Mouse (Mus musculus) kidney, postnatal 4 days (tissue): Measurements from ENCODE around the gene Cep112.

Source experiments
- DNase-seq, 2 experiments: peaks; one replicate each; pipeline ENCODE4 v3.0.0; 2021; ENCODE audit warnings: mixed read lengths in 2 of 2

The Cep112 gene

GRCm38 (mm10) chr11:108449811-108450210 lies 24.8 kb downstream of the Cep112 start:
- peak; percentile 83 to 84 for DNase-seq

- no peak for DNase-seq
These were observed 34.6 kb downstream of the Cep112 start for GRCm38 (mm10) chr11:108459599-108459998.

GRCm38 (mm10) chr11:108464138-108464537 lies 39.1 kb downstream of the Cep112 start:
- DNase-seq = no peak

- DNase-seq = no peak
These were observed 39.8 kb downstream of the Cep112 start for GRCm38 (mm10) chr11:108464715-108465301.

DNA sequence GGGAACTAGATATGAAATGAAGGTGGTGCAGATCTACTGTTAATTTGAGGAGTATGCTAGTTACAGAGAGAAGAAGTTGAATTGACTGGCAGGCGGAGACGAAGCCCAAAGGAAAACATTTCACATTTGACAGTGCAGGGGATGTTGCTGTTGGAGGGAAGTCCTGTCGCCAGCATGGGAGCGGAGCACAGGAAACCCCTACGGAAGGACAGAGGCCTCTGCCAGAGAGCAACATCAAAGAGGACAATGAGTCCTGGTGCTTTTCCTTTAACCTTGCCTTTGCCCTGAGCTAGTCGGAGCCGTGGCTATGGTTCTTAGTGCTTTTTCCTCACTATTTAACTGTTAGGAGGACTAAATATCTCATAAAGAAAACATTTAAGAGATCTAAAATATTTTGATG lies 50.7 kb downstream of the Cep112 start:
- peak; percentile 16 to 32 for DNase-seq

- peak; percentile 16 to 24 for DNase-seq
These were observed 51.2 kb downstream of the Cep112 start for GRCm38 (mm10) chr11:108476226-108476625.

GRCm38 (mm10) chr11:108483976-108484375 lies 59.0 kb downstream of the Cep112 start:
- no peak for DNase-seq

DNA sequence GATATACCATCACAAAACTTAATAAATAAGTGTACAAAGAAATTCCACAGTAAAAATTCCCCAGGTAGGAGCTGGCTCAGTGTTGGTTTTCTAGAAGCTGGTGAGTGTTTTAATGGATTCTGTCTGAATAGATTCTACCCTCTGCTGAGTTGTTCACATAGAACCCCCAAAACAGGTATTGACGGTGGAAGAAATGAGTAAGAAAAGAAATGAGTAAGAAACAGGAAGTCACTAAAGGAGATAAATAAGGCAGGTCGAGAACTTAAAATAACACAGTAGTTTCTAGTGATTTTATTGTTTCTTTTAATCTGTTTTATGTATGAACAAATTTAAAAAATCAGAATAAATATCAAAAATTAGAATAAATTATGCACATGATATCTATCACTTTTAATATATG lies 63.3 kb downstream of the Cep112 start:
- DNase-seq = no peak

DNA sequence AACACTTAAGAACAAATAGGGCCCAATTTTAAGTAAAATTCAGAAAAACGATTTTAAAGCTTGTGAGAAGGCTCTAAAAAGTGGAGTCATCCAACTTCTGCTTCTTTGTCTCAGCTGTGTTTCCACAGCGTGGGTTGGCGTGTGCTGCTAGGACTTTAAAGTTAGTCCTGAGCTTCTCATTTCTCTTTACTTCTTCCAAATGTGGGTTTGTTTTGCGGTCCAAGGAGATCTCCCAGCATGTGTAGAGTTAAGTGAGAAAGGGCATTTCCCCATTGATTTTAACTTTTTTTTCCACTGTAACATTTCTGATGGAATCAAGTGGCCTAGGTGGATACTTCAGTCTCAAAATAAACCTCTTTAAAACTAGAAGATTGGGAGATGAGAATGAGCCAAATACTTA lies 64.9 kb downstream of the Cep112 start:
- DNase-seq = no peak

GRCm38 (mm10) chr11:108508190-108508589 lies 83.2 kb downstream of the Cep112 start:
- no peak for DNase-seq

- no peak for DNase-seq
These were observed 102.9 kb downstream of the Cep112 start for GRCm38 (mm10) chr11:108527725-108528363.

GRCm38 (mm10) chr11:108532901-108533300 lies 107.9 kb downstream of the Cep112 start:
- no peak for DNase-seq

DNA sequence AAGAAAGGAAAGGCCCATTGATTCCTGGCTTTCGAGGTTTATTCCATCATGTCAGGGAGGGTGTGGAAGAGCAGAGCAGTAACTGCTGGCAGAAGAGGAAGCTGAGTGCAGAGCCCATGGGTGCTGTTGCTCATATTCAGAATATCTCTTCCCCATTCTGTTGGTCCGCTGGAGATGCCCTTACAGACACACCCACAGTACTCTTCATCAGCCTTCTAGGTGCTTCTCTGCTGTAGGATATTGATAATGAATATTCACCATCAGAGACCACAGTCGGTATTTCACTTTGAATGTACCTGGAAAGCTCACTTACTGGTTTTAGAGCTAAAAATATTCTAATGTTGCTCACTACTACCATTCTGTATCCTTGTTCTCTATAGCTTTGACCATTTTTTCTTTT lies 109.0 kb downstream of the Cep112 start:
- DNase-seq = no peak

- no peak for DNase-seq
These were observed 128.1 kb downstream of the Cep112 start for GRCm38 (mm10) chr11:108552997-108553622.

DNA sequence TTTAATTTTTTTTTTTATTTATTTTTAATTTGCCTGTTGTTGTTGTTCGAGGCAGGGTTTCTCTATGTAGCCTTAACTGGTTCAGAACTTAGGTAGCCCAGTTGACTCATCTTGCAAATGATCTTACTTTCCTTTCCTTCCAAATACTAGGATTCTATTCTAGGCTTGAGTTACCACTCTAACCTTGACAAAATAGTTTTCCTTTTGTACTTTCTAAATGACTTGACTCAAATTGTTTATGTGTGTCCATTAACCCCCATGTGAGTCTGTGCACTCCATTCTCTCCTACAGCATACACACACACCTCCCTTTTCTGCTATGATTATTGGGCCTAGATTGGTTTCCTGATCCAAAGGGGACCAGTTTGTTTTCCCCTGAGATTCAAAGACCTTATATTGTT lies 128.9 kb downstream of the Cep112 start:
- no peak for DNase-seq

DNA sequence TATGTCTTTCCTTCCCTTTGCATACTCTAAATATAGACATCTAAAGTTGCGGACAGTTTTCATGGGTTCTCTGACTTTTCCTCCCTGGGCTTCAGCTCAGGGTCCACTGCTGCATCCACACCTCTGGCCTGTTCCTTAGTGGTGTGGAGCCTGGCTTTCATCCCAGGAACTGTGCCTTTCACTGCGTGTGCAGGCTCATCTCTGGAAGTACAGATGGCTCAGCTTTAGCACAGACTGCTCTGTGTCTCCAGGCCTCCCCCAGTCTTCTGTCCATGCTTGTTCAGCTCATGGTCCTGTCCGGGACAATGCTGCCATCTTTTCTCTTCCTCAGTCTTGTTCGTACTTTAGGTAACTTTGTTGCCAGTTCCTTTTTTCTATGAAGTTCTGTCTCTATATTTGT lies 133.6 kb downstream of the Cep112 start:
- DNase-seq = no peak

DNA sequence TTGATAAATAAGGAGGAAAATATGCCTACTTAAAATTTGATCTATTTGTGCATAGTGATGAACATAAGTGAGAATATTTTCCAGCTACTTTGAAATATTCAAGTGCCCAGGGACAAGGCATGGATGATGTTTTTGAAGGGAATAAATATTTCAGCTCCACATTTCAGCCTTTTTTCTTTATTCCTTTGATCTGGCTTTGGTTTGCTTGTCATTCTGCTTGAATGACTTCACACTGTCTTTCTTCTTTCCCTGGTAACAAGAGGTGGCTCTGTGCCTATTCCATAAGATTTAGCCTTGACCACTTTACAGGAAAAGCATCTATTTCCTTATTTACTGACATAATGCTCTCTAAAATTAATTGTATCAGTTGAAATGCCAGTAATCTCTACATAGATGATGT lies 134.5 kb downstream of the Cep112 start:
- no peak for DNase-seq

DNA sequence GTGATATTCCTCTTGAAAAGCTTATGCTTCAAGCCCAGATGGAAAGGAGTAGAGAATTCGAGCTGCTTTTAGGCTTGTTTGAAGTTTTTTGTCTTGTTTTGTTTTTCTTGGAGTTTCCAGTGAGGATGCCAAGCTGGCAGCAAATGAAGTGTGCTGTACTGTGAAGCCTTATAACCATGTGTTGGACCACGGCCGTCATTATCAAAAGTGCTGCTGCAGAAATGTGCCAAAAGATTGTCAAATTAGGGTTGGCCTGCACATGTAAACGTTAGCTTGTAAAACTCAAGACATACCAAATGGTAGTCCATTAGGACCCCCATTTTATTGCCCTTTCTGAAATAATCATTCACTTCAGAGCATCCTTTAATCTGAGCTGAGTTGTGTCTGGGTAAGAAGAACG lies 137.1 kb downstream of the Cep112 start:
- no peak for DNase-seq

DNA sequence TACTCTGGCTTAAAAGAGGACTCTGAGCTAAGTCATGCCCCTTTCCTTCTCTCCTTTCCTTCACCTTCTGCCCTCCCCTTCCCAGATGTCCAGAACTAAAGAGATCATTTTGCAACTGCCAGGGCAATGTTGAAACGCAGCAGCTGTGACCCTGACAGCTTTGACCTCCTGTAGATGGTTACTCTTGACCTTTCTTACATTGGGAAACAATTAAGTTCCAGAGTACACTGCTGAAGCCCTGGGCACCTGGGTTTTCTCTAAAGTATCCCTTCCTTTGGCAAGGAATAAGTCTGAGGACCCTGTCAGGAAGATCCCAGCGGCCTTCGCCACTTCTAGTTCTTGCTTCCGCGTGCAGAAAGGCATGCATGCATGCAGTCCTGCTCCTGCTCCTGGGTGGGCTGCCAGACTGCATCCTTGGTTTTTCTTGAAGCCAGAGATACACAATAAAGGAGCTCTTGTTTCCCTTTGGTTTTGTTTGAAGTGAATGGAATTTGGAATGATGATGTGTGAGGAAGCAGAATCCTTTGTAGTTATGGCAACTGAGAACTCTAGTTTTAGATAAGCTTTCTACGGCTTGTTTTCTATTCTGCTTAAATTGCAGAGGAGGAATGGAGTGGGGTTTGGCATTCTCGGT lies 161.7 kb downstream of the Cep112 start:
- DNase-seq = peak; percentile 2 to 8

GRCm38 (mm10) chr11:108593207-108593958 lies 168.4 kb downstream of the Cep112 start:
- no peak for DNase-seq

- DNase-seq = no peak
These were observed 169.1 kb downstream of the Cep112 start for GRCm38 (mm10) chr11:108593959-108594579.

DNA sequence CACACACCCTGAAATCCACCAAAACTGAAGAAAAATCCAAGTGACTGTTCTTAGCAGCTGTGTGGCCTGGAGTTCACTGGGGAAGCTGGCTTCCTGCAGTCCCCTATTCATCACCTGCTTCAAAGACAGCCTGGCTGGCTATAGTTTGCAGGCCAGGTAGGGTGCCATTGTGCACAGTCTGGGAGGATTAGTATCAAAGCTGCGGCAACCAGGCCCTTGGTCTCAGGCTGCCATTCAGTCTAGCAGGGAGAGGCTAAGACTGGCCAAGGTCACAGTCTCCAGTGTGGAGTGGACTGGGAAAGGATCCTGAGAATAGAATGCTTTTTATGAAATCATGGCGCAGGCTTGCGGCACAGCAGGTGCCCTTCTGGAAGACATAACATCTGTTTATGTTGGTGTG lies 180.3 kb downstream of the Cep112 start:
- no peak for DNase-seq

DNA sequence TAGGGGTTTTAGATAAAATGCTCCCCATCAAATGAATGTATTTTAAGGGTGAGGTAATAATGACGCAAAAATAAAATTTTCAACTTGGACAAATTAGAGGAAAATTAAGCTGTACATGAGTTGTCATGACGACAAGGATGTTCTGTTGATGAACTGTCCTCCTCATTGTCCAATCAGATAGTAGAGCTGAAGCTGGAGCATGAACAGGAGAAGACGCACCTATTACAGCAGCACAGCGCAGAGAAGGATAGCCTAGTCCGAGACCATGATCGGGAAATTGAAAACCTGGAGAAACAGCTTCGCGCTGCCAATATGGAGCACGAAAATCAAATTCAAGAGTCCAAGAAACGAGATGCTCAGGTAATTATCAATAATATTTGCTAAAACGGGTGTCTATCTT lies 181.0 kb downstream of the Cep112 start:
- DNase-seq = no peak
